Mouse (Mus musculus) ovary, postnatal 36 days (tissue): Measurements from ENCODE around the gene Myo15.
"Not testable (repeated sequence)": the region's sequence is repeated elsewhere in the genome, so short reads cannot be mapped to it uniquely, and the experiment has no call there.

Source experiments
- DNase-seq: peaks from one replicate; pipeline ENCODE4 v3.0.0; 2022; ENCODE audit warnings: low spot score, mixed read lengths

Myo15 gene

GRCm38 (mm10) chr11:60507281-60507680 lies 38.1 kb downstream of the Myo15 start:
- no peak for DNase-seq

GRCm38 (mm10) chr11:60508950-60509349 lies 39.8 kb downstream of the Myo15 start:
- DNase-seq, result no peak

- no peak for DNase-seq
These were observed 40.4 kb downstream of the Myo15 start for GRCm38 (mm10) chr11:60509500-60509899.

DNA sequence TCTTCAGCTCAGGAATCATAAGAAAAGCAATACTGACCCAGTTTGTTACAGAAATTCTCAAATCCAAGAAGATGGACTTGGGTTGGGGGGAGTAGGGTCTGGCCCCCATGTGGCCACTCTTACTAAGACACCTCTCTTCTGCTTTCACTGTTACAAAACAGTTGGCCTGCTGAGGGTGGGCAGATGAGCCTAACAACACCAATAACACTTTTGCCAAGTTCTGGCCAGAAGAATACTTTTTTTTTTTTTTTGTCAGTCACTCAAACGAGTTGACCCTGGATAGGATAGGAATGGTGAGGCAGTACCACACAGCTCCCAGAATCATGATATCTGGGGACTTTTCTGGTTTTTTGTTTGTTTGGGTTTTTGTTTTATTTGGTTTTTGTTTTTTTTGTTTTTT lies 42.8 kb downstream of the Myo15 start:
- no peak for DNase-seq

DNA sequence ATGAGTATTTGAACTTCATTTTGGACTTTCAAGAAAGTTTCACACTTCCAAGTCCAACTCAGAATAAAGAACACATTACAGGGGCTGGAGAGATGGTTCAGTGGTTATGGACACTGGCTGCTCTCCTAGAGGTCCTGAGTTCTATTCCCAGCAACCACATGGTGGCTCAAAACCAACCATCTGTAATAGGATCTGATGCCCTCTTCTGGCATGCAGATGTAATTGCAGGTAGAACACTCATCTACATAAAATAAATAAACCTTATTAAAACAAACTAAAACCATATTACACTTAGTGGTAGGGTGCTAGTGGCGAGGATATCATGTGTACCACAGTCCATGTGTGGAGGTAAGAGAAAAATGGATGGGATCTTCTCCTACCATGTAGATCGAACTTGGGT lies 43.4 kb downstream of the Myo15 start:
- DNase-seq, result no peak

- no peak for DNase-seq
These were observed 45.8 kb downstream of the Myo15 start for GRCm38 (mm10) chr11:60514941-60515340.

- DNase-seq, result no peak
These were observed 49.2 kb downstream of the Myo15 start for GRCm38 (mm10) chr11:60518305-60518704.

DNA sequence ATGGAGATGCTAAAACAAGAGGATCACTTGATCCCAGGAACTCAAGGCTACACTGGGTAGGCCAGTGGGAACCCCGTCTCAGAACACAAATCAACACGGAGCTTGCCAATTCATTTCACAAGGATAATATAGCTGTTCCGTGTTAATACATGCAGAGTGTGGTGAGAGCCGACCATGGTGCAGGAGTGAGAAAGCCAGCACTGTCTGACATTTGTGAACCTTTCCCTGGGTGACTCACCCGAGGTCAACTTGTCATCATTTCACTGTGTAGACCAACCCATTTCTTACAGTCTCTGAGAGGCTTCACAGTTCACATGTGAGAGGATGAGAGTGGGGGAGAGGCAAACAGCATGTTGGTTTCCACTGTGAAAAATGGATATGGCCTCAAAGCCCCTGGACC lies 52.9 kb downstream of the Myo15 start:
- no peak for DNase-seq

DNA sequence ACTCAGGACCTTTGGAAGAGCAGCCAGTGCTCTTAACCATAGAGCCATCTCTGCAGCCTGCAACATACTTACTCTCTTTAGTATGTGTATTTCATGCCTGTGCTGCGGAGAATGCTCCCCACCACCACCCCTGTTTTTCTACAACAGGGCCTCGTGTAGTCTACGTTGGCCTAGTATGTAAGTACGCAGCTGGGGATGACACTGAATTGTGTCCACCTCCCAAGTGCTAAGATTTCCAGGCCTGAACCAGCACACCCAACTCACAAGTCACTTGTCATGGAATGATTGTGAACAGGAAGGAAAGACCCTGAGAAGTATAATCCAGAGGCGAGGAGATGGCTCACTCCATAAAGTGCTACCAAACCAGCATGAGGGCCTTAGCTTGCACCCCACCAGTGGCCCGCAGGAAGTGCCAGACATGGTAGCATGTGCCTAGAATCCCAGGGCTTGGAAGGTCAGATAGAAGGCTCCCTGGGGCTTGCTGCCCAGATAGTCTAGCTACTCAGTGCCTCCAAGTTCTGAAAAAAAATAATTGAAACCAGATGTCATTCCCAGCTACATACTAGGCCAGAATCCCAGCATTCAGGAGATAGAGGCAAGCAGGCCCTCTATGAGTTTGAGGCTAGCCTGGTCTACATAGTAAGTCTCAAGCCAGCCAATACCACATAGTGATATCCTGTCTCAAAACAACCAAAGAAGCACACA lies 53.7 kb downstream of the Myo15 start:
- DNase-seq, result no peak

DNA sequence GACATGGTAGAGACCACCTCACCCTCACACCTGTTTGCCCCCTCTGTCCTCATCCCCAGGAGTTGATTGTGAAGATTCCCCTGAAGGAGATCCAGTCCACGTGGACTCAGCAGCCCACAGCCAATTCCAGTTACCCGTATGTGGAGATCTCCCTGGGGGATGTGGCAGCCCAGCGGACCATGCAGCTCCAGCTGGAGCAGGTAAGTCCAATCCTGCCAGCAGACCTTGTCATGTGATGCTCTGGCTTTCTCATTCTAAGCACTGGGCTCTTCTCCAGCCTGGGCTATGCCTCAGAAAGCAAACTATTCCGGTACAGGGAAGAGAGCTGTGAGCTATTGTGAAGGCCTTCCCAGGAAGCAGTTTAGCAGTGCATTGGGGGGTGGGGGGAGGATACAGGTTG lies 57.3 kb downstream of the Myo15 start:
- peak; percentile 15 for DNase-seq

- no peak for DNase-seq
These were observed 66.5 kb downstream of the Myo15 start for GRCm38 (mm10) chr11:60535676-60536075.

DNA sequence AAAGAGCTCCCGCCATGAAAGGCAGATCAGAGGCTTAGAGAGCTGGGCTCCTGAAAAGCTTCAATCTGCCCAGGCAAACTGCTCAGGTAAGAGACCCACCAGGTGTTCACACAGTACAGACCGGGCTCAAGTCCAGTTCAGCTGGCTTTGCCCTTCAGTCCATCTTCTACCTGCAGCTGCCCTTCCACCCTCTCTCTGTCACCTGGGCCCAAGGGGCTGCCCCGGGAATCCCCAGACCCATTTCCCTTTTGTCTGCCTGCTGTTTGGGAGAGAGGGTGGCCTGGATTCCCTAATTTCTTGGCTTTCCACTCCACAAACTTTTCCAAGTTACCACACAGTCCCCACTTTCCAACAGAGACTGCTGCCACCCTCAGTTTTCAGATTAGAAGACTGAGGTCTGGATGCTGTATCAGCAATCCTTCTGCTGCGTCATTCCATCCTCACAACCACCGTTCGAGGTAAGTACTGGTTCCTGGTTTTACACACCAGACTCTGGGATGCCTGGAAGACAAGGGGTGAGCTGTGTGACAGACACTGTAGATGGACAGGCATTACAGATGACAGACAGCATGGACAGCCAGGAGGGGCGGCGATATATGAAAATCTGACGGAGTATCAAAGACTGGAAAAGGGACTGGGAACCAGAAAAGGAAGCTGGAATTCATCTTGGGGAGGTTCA lies 67.2 kb downstream of the Myo15 start, which contains the start of gene Alkbh5:
Gene Alkbh5 (plus strand): TSS at position 202 of the 679 bp plus-strand sequence.
- DNase-seq, result peak; percentile 17

- DNase-seq, result peak; percentile 91
These were observed 67.8 kb downstream of the Myo15 start for GRCm38 (mm10) chr11:60536859-60537467.

DNA sequence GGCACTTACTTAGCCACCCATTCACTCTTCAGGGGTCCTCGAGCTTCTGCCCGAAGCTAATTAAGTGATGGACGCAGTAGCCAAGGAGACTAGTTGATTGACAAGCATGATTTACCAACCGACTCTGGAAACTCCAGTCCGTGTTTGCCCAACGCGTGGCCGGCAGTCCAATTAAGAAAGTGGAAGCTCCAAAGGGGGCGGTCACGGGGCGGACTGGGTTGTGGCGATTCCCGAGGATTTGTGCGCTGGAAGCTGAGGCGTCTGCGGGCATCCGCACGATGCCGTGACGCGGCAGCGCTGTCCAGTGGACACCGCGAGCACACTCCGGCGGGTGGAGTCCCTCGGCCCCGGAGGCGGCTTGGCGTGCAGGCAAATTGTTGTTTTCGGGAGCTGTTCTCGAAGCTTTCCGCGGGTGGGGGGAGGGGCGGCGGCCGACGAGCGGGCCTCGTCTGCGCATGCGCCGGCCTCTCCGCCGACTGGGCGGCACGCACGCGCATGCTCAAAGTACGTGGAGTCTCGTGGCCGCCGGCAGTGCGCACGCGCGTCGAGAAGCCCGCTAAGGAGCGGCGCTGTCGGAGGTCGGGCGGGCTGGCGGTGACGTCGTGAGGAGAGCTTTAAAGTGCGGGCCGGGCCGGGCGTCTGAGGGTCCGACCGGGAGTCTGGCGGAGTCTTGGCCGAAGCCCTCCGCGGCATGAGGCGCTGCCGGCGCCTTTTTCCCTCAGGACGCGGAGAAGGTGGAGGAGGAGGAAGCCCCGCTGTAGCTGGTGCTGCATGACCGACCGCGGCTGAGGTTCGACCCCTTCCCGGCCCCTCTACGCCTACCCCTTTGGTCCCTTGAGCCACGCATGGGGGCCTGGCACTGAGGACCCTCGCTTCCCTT lies 68.6 kb downstream of the Myo15 start:
- DNase-seq, result peak; percentile 95

DNA sequence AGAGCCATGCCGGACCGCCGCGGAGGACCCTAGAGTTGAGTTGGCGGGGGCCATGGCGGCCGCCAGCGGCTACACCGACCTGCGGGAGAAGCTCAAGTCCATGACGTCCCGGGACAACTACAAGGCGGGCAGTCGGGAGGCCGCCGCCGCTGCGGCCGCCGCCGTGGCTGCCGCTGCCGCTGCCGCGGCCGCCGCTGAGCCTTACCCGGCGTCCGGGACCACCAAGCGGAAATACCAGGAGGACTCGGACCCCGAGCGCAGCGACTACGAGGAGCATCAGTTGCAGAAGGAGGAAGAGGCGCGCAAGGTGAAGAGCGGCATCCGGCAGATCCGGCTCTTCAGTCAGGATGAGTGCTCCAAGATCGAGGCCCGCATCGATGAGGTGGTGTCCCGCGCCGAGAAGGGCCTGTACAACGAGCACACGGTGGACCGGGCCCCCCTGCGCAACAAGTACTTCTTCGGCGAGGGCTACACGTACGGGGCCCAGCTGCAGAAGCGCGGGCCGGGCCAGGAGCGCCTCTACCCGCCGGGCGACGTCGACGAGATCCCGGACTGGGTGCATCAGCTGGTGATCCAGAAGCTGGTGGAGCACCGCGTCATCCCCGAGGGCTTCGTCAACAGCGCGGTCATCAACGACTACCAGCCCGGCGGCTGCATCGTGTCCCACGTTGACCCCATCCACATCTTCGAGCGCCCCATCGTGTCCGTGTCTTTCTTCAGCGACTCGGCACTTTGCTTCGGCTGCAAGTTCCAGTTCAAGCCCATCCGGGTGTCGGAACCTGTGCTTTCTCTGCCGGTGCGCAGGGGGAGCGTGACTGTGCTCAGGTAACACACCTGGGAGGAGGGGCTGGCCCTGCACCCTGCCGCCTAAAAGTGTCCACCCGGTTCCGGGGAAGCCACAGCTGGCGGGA lies 69.5 kb downstream of the Myo15 start:
- DNase-seq, result peak; percentile 34

DNA sequence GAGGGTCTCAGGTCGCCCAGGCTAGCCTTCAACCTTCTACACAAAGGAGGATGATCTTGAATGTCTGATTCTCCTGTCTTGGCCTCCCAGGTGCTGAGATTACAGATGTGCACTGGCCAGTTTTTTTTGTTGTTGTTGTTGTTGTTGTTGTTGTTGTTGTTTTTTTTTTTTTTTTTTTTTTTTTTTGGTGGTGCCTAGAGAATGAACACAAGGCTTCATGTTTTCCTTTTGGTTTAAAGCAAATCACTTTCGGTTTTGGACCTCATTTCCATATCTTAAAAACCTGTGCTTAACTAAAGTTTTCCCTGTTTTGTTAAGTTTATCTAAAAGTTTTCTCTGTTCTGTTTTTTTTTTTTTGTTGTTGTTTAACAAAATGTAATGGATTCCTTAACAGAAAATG lies 70.4 kb downstream of the Myo15 start:
- no peak for DNase-seq

DNA sequence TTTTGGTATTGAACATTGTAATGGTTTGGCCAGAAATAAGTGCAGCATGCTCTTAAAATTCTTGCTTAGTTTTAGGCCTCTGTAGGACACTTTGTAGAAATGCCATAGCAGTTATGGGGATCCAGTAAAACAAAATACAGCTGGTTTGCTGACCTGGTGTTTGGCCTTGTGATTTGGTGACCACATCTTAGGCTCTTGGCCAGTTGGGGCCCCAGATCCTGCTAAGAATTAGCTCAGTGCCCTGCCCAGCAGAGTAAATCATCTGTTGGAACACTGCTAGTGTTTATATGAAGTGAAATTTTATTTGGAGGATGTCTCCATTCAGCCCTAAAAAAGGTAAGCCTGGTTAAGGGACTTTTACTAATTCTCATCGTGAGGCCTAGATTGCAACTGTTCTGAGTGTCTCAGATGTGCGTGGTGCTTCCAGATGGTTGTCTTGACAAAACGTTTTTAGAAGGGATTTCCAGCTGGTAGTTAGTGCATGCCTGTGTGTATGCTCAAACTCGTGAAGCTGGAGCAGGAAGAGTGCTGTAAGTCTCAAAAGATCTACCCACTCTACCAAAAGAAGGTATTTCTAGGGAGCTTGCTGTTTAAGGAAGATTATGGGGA lies 71.0 kb downstream of the Myo15 start:
- DNase-seq, result no peak

GRCm38 (mm10) chr11:60540761-60541160 lies 71.6 kb downstream of the Myo15 start:
- DNase-seq, result no peak

DNA sequence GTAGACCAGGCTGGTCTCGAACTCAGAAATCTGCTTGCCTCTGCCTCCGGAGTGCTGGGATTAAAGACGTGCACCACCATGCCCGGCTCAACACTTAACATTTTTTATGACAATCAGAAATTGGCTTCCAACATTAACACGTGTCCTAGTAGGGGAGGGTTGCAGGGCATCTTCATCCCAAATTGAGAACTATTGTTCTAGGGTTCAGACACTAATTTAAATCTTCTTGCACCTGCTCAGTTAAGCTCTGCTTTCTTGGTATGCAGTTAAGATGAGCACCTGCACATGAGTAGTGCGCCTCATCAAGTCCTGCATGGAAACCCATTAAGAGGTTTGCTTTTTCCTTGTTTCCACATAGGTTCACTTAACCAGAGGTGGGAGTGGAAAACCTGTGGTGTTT lies 72.7 kb downstream of the Myo15 start:
- DNase-seq, result no peak

- DNase-seq, result not testable (repeated sequence)
These were observed 74.1 kb downstream of the Myo15 start for GRCm38 (mm10) chr11:60543211-60543610.

- no peak for DNase-seq
These were observed 76.3 kb downstream of the Myo15 start for GRCm38 (mm10) chr11:60545433-60545832.
